Mouse (Mus musculus) olfactory bulb, adult 2 months (tissue): ENCODE results near the gene Bbx. TPM values are rescaled to one million over a fixed set of nuclear protein-coding genes. Genes with fewer than 3 reads are reported as not detected.

ENCODE experiments used
- H3K27ac ChIP-seq: fragments of 200-500 bp; 2 replicates; pipeline ENCODE4 v1.5.1; 2012; ENCODE audit warnings: low read depth, low read length; ENCODE audit not compliant: insufficient read depth
- H3K4me1 ChIP-seq: fragments of 200-500 bp; 2 replicates; pipeline ENCODE4 v1.6.1; 2012; ENCODE audit warnings: low read length; ENCODE audit not compliant: control insufficient read depth, insufficient read depth
- H3K4me3 ChIP-seq: fragments of 200-500 bp; 2 replicates; pipeline ENCODE4 v1.5.1; 2012; ENCODE audit warnings: mild to moderate bottlenecking, low read depth, low read length, moderate library complexity; ENCODE audit not compliant: insufficient read depth
- CTCF ChIP-seq: fragments of 200-500 bp; IDR thresholded peaks from 2 replicates; pipeline ENCODE4 v1.5.1; 2012; ENCODE audit warnings: low read depth, mild to moderate bottlenecking, low read length, moderate library complexity; ENCODE audit not compliant: insufficient read depth
- POLR2A ChIP-seq: fragments of 200-500 bp; IDR thresholded peaks from 2 replicates; pipeline ENCODE4 v1.6.1; 2012; ENCODE audit warnings: mild to moderate bottlenecking, low read depth, low read length, moderate library complexity; ENCODE audit not compliant: insufficient read depth
- WGBS: fragments of 180-500 bp; shearing (Covaris S2); methylation state at CpG from one replicate; pipeline ENCODE4 v1.1.7; 2018; 5-methylcytosine and 5-hydroxymethylcytosine counted together
- polyA plus RNA-seq: library from polyadenylated mRNA; stranded (reverse); fragments of >200 nt; gene quantifications from 2 replicates; pipeline ENCODE4 v1.2.4, GENCODE M21; 2012; ENCODE audit warnings: low replicate concordance; ENCODE audit not compliant: missing spikeins, insufficient read depth, insufficient read length

Bbx gene
- polyA plus RNA-seq, 1 experiment, result not detected

GRCm38 (mm10) chr16:50289764-50290163, 142.4 kb downstream of the Bbx start:
- whole genome bisulfite sequencing, result 85% methylated on average over 5 of the region's 5 CpGs
- H3K4me3 ChIP-seq, result no peak overlapping the region
- TF ChIP-seq POLR2A (no peak), CTCF (no peak)
- H3K27ac ChIP-seq, result no peak overlapping the region
- H3K4me1 ChIP-seq, result no peaks in the 10 kb centered on the region

GRCm38 (mm10) chr16:50272813-50273212, 159.4 kb downstream of the Bbx start:
- Histone ChIP-seq H3K27ac (no peak overlapping the region), H3K4me1 (no peaks in the 10 kb centered on the region), H3K4me3 (no peak overlapping the region)
- no peak for TF ChIP-seq CTCF
- TF ChIP-seq POLR2A, result no peak
- WGBS, result 74% methylated on average over 4 of the region's 4 CpGs

- 73% methylated on average over 4 of the region's 4 CpGs for WGBS
- TF ChIP-seq POLR2A, result no peak
- no peak for TF ChIP-seq CTCF
- Histone ChIP-seq H3K4me1 (no peaks in the 10 kb centered on the region), H3K4me3 (no peak overlapping the region), H3K27ac (no peak overlapping the region)
Observed at GRCm38 (mm10) chr16:50262647-50263046, 169.5 kb downstream of the Bbx start.

- no peak for TF ChIP-seq CTCF
- TF ChIP-seq POLR2A, result no peak
- Histone ChIP-seq H3K27ac (no peak overlapping the region), H3K4me3 (no peak overlapping the region), H3K4me1 (no peaks in the 10 kb centered on the region)
- WGBS, result 94% methylated on average over 9 of the region's 9 CpGs
Observed at GRCm38 (mm10) chr16:50262209-50262608, 170.0 kb downstream of the Bbx start.

GRCm38 (mm10) chr16:50261741-50262140, 170.4 kb downstream of the Bbx start:
- no peak for TF ChIP-seq POLR2A
- TF ChIP-seq CTCF, result no peak
- H3K27ac ChIP-seq, result no peak overlapping the region
- H3K4me3 ChIP-seq, result no peak overlapping the region
- H3K4me1 ChIP-seq, result no peaks in the 10 kb centered on the region

- no peak overlapping the region for H3K4me3 ChIP-seq
- 44% methylated on average over 5 of the region's 5 CpGs for WGBS
- H3K4me1 ChIP-seq, result no peaks in the 10 kb centered on the region
- no peak overlapping the region for H3K27ac ChIP-seq
- TF ChIP-seq POLR2A, result no peak
- TF ChIP-seq CTCF, result no peak
Observed at GRCm38 (mm10) chr16:50254522-50255159, 177.5 kb downstream of the Bbx start.

- Histone ChIP-seq H3K4me1 (no peaks in the 10 kb centered on the region), H3K27ac (no peak overlapping the region), H3K4me3 (no peak overlapping the region)
- TF ChIP-seq CTCF (no peak), POLR2A (no peak)
- WGBS, result 89% methylated on average over 6 of the region's 6 CpGs
Observed at GRCm38 (mm10) chr16:50251417-50251975, 180.7 kb downstream of the Bbx start.

- Histone ChIP-seq H3K4me1 (no peaks in the 10 kb centered on the region), H3K27ac (no peak overlapping the region), H3K4me3 (no peak overlapping the region)
- TF ChIP-seq CTCF, result no peak
- no peak for TF ChIP-seq POLR2A
- 72% methylated on average over 5 of the region's 5 CpGs for WGBS
Observed at GRCm38 (mm10) chr16:50250469-50250868, 181.7 kb downstream of the Bbx start.

- Histone ChIP-seq H3K4me3 (no peak overlapping the region), H3K27ac (no peak overlapping the region), H3K4me1 (no peaks in the 10 kb centered on the region)
- 97% methylated on average over 3 of the region's 3 CpGs for WGBS
- TF ChIP-seq CTCF, result no peak
- no peak for TF ChIP-seq POLR2A
Observed at GRCm38 (mm10) chr16:50249036-50249435, 183.2 kb downstream of the Bbx start.
